Mouse (Mus musculus): Measurements from ENCODE around the gene 1810043G02Rik.
"Not testable (repeated sequence)": the region's sequence is repeated elsewhere in the genome, so short reads cannot be mapped to it uniquely, and the experiment has no call there.

Gene 1810043G02Rik

DNA sequence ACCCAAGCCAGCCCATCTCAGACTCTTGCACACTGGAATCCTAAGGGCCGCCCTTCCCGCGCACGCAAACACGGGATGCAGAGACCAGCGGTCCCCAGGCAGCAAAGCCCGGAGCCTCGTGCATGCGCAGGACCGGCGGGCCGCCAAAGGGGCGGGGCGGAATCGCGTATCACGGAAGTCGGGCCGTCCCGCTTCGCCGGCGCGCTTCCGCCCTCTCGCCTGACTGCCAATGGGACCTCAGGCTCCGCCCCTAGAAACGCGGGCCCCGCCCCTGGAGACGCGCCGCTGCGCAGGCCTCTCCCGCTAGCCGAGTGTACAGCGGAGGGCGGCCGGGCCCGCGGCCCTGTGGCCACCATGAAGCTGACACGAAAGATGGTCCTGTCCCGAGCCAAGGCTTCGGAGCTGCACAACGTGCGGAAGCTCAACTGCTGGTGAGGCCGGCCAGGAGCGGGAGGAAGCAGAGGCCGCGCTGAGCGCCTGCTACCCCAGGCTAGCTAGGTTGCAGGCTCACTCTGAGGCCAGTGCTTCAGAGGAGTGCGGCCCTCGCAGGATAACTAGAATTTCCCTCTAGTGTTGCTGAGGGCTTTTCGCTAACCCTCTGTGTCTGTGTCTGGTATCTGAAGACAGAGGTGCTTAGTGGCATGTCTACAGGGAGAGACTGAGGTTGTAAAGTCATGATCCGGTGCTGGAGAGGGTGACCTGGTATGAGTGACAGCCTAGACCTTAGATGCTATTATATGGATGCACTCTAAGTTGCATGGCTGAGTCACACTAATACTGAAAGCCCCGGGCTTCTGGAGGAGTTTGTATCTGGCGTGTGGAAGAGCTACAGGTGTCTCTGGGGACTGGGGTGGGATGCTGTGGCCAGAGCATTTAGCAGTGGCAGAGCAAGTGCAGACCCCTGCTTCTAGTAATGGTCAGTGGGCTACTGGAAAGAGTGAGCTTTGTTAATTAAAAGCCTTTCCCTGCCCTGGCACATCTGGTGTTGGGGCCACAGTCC, at the start of gene 1810043G02Rik:
1810043G02Rik (plus strand) TSS at position 174 of the 1,000 bp plus-strand sequence.
- DNase-seq (ENCODE audit: low spot score in 2 of 2): peak; percentile 99

DNA sequence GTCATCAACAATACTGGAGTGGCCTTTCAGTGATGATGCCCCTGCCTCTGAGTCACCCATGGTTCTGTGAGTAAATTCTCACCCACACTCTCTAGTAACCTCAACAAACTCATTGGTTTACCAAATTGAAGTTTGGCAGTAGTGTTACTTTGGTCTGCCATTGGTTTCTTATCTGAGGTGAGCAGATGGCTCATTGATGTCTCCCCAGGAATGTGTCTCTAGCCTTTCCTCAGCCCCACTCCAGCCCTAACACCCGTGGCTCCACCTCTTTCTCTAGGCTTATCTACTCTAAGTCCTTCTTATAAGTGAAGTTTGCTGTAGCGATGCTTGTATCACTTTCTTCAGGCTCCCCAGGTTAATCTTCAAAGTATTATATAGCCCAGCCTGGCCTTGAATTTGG, 38.6 kb upstream of the 1810043G02Rik start:
- DNase-seq (ENCODE audit: low spot score in 2 of 2): no peak

DNA sequence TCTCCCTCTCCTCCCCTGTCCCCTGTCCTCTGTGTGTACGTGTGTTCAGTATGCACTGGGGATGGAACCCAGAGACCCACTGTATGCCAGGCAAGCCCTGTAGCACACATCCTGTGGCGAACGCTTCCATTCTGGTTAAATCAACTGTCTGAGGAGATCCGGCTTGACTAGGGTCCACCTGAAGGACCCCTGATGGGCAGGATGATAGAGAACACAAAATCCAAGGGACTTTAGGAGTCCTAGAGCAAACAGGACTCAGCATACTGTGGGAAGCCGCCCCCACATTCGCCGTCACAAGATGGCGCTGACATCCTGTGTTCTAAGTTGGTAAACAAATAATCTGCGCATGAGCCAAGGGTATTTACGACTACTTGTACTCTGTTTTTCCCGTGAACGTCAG, 27.9 kb upstream of the 1810043G02Rik start:
- DNase-seq (ENCODE audit: low spot score in 2 of 2): not testable (repeated sequence)

DNA sequence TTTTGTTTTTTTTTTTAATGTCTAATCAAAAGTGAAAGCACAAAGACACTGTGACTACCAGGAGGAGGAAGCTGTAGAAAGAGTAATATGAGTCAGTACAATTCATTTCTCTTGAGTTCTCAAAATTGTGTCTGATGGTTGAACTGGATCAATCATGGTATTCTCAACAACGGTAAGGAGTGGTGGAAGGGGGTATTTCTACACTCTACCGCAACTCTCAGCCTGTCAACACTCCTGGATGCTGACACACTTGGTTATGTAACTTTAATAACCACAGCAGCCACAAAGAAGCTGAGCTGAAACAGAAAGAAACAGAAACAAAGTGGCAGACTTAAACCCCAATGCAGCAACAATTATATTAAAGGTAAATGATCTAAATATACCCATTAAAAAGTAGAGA, 15.6 kb upstream of the 1810043G02Rik start:
- DNase-seq (ENCODE audit: low spot score in 2 of 2): no peak

DNA sequence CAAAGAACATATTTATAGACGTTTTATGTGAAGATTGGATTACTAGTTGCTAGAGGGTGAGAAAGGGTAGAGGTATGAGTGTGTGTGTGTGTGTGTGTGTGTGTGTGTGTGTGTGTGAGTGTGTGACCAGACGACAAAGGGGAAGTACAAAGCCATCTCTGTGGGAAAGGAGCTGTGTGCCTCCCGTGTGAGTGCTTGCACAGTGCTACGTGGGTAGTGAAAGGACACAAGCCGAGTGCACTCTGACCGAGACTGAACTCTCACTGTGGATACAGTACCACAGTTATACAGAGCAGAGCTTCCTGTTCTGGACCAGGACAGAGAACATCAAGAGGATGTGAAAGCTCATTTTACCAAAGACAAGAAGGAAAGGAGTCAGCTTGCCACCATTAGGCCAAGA, 14.4 kb upstream of the 1810043G02Rik start:
- DNase-seq (ENCODE audit: low spot score in 2 of 2): no peak

- peak in 1 of 2 experiments; percentile 39 for DNase-seq (ENCODE audit: low spot score in 2 of 2)
Observed at GRCm38 (mm10) chr10:77969274-77969972, 8.9 kb upstream of the 1810043G02Rik start.

GRCm38 (mm10) chr10:77969973-77970325, 8.4 kb upstream of the 1810043G02Rik start:
- DNase-seq (ENCODE audit: low spot score in 2 of 2): no peak

- no peak for DNase-seq (ENCODE audit: low spot score in 2 of 2)
Observed at GRCm38 (mm10) chr10:77970481-77970880, 7.8 kb upstream of the 1810043G02Rik start, which contains the start of gene Trpm2. Trpm2 (minus strand) TSS chr10:77970563.

- DNase-seq (ENCODE audit: low spot score in 2 of 2): peak; percentile 60 to 71
Observed at GRCm38 (mm10) chr10:77971191-77971590, 7.1 kb upstream of the 1810043G02Rik start.

DNA sequence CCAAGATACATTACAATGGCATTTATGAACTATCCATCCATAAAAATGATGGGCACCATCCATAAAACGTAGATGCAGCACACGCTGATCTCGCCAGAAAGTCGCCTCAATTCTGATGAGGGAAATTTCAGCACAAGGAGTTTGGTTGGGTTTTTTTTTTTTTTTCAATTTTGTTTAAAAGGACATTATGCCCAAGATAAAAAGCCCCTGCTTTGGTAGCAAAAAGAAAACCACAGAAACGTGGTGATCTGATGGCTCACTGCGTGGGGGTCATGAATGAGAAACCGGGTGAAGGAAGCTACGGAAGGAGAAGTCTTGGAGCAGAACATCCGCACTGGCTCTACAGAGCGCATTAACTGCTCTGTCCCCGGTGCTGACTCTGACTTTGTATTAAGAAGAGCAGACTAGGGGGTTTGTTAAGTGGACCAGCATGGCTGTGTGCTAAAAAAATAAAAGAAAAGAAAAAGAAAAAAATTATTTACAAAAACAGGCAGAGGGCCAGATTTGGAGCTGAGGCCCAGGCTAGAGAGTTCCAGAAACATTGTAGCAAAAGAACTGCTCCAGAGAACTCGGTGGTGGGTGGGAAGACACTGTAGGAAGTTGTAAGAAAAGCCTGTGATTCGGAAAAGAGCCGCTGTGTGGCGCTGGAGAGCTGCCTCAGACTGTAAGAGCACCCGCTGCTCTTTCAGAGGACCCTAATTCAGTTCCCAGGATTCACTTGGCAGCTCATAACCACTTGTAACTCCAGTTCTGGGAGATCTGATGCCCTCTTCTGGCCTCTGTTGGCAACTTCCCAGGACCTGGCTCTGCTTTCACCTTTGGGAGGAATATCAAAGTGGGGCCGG, 6.4 kb upstream of the 1810043G02Rik start:
- DNase-seq (ENCODE audit: low spot score in 2 of 2): no peak

GRCm38 (mm10) chr10:77974323-77974722, 4.0 kb upstream of the 1810043G02Rik start:
- peak in 1 of 2 experiments; percentile 31 for DNase-seq (ENCODE audit: low spot score in 2 of 2)

GRCm38 (mm10) chr10:77974811-77975210, 3.5 kb upstream of the 1810043G02Rik start:
- DNase-seq (ENCODE audit: low spot score in 2 of 2): no peak

GRCm38 (mm10) chr10:77975653-77976052, 2.7 kb upstream of the 1810043G02Rik start:
- no peak for DNase-seq (ENCODE audit: low spot score in 2 of 2)

DNA sequence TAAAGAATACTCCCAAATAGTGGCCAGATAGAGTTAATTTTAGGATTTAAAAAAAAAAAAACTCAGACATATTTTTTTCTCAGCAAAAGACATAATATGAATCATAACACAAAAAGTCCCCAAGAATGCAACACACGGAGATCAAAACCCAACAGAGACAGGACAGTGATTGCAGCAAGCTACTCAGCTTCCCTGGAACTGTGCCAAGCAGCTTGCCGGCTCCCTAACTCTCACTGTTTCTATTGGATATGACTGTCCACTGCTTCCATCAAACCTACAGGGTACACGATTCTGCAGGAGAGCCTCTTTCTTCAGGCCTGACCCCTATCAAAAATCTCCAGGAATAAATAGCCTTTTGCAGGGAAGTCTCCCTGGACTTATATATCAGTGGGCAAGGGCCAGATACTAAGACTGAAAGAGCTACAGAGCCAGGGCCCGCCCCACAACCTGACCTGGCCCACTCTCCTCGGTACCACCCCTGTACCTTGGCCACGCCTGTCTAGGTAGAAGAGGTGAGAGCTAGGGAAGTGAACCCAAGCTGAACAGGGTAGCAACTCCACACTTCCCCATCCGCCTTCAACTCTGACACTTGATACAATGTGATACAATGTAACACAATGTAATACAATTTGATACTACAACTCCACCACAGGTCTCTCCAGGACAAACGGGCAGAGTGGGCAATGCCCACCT, 1.7 kb upstream of the 1810043G02Rik start:
- DNase-seq (ENCODE audit: low spot score in 2 of 2): no peak

DNA sequence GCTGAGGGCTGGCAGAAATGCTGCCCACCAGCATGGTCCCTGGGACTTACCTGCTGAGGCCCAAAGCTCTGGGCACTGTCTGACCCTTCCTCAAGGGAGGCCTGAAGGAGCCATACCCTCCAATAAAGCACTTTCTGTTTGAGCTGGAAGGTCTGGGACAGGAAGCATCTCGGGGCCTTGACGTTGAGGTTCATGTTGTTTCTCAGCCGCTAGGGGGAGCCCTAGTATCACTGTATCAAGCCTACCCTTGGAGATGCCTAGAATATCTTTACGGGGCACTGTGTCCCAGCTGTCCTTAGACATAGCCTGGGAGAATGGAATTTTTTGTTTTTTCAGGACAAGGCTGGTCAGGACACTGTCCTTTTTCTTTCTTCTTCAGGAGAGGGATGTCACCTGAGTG, 6.3 kb downstream of the 1810043G02Rik start:
- DNase-seq (ENCODE audit: low spot score in 2 of 2): peak; percentile 60 to 63

- no peak for DNase-seq (ENCODE audit: low spot score in 2 of 2)
Observed at GRCm38 (mm10) chr10:77985775-77986174, 7.5 kb downstream of the 1810043G02Rik start.

DNA sequence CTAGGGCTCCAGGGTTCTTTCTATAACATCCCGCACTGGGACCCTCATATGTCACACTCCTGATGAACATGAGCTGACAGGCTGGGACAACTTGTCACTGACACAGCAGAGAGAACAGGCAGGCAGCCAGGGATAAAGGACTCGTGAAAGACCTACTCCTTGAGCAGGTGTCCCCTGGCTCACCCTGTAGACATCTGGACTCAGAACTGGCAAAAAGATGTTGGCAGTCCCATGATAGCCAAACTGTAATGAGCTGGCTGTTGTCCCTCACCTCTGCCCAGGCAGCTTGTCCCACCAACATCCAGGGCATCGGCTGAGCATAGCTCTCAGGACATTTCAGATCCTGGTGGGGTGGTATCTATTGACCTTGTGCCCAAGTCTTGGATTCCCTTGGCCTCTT, 17.3 kb downstream of the 1810043G02Rik start:
- no peak for DNase-seq (ENCODE audit: low spot score in 2 of 2)

DNA sequence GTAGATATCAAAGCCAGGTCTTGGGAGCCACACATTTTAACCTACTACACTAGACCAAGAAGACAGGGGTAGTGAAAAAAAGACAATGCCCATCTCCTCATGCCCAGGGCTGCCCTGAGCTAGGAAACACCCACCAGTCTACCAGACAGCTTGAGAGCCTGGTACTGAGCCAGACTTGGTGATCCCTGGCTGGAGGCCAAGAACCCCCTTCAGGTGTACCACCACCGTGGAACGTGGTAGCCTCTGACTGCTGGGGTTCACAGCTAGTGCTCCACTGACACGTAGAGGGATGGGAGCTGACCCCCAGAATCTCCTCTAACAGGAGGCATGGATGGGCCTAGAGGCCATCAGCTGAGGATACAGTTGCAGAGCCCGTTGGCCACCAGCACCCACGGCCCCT, 21.9 kb downstream of the 1810043G02Rik start:
- DNase-seq (ENCODE audit: low spot score in 2 of 2): no peak

DNA sequence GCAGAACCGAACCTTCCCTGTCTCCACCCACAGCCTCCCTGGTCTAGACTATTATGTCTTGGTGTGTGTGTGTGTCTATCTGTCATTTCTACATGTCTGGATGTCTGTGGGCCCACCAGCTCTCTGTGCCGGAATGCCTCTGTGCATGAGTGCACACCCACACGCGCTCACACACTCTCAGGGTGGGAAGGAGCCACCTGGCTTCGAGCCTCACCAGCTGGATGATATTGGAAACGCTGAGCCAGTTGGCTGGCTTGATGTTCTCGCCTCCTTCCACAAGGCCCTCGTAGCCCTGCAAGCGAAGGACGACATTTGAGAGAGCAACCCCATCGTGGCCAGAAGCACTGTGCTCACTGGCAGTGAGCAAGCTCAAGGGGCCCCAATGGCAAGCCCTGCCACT, 23.5 kb downstream of the 1810043G02Rik start:
- DNase-seq (ENCODE audit: low spot score in 2 of 2): no peak

DNA sequence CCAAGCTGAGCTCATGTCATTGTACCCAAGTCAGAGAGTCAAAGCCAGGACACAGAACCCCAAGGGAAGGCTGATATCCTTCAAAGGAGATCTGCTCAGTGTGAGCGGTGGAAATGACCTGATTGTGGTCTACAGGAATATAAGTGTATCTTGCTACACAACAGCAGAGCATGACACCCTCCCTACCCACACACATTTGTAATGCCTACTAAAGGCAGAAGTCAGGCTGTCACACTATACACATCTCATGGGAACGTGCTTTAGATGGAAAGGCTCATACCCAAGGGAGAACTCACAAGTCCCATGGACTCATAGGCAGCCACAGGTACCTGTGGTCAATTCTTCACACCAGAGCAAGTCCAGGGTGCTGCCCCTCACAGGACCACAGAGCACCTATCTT, 24.0 kb downstream of the 1810043G02Rik start:
- DNase-seq (ENCODE audit: low spot score in 2 of 2): no peak

- no peak for DNase-seq (ENCODE audit: low spot score in 2 of 2)
Observed at GRCm38 (mm10) chr10:78004479-78005100, 26.3 kb downstream of the 1810043G02Rik start.

All from urinary bladder, postnatal 36 days (tissue).